Mouse (Mus musculus): ENCODE results near the gene Dapk3.

Gene Dapk3

DNA sequence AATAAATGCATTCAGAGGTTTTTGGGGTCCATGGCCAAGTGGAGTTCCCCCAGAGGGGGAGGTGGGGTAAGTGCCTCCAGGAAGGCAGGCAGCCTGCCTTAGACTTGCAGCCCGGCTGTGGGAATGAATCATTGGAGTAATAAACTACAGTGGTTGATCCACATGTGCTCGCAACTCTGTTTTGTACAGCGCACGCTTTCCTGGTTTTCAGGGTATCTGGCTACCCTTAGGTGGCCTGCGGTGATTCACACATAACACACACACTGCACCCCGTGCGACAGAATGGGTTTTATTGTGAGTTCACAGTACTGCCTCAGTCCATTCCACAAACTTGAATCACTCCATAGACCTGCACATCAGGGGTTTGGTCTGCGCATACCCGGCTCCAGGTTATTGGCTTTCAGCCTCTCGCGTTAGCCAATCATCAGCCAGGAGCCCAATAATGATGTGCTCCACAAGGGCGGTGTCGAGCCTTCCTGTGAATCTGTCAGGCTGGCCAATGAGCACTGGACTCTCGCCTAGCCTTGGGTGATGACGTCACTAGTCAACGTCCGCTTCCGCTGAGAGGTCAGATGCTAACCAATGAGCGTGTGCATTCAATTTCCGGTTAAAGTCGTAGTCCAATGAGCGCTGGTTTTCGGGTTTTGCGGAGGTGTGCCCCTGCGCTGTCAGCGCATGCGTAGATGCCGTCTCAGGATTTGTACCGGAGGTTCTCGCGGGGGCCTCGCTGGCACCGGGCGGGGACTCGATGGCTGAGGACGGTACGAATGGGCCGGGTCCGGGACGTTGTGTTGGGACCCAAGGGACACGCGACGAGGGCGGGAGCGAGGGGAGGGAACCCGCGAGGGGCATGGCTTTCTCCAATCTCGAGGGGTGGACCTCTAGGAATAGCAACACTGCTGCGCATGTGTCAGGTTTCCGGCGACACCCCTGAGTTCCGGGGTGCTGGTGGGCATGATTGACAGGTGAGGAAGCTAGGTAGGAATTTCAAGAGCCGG lies at the start of gene Dapk3:
TSS of gene Dapk3 (plus strand) at position 670 of the 998 bp plus-strand sequence.
- peak; percentile 94 for DNase-seq

DNA sequence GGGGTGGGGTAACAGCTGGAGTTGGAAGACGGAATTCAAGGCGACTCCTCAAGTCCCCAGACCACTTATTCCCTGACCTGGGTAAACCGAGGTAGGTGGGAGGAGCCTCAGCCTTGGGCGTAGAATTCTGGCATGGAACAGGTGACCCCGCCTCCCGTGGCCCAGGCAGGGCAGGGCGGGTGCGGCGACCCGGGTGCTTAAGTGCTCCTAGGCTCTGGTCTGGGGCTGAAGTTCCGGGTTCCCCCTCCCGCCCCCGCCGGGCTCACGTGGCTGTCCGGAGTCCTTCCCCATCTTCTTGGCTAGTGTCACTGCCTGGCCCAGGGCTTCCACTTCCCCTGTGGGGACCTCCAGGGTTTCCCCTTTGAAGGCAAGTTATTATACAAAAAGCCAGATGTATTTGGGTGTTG lies 48.6 kb upstream of the Dapk3 start:
- DNase-seq, result peak; percentile 93 to 95

DNA sequence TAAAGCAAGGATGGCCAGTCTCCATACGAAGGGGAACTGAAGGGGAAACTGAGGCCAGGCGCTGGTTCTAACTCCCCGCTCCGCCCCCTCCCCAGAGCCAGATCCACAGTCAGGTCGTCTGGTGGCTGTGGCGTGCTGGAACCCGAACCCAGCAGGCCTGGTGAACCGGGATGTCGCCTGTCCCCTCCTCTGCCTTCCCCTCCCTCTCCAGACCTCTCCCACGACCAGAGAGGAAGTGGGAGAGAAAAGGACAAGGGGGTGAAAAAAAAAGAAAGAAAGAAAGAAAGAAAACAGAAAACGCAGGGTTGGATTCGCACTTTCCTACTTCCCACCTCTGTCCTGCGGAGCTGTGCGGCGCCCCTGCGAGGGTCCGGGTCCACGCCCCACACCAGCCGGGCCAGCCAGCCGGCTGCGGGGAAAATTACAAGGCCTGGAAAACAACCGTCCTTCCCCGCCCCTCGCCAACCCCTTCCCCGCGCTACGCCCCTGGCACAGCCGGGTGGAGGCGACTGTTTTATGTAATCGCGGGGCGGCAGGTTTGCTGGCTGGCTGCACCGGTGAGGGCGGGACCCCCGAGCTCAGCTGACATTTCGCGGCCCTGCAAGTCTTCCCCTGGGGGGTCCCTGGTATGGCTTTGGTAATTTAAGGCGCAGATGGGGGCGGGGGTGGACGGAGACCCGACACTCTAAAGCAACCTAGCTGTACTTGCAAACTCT lies 47.7 kb upstream of the Dapk3 start, which contains the start of gene Zbtb7a:
TSS of gene Zbtb7a (plus strand) at position 255 of the 716 bp plus-strand sequence.
- DNase-seq, result peak; percentile 28 to 37

DNA sequence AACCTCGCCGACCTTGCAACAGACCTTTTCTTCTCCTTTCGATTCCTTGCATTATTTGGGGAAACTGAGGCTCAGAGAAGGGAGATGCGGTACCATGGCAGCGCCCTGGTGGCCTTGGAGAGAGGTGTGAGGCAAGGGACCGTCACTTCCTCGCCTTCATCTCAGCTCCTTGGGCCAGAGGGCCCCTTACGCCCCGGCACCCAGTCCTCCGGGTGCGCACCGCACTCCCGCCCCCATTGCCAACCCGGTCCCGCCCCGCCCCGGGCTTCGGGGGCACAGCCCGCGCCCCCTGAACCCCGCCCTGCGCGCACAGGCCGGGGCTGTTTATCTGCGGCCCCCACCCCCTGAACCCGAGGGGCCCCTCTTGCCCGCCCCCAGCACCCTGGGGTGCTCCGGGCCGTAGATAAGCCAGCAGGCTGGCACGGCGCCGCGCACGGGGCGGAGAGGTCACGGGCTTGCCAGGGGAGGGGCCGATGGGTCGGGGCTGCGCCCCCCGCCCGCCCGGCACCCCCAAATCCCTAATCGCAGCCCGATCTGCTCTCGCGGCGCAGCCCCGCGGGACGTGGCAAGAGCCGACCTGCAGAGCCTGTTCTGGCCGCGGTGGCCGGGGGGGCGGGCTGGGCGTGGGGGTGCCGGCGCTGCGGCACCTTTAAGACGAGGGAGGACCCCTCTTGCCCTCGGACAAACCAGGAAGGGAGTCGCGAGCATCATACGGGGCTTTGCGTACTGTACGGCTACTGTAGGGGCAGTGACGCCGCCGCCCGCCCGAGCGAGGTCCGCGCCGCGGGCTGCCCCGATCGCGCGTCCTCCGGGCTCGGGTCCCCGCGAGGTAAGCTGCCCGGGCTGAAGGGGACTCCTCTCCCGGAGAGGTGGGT lies 46.7 kb upstream of the Dapk3 start:
- peak; percentile 58 to 65 for DNase-seq

DNA sequence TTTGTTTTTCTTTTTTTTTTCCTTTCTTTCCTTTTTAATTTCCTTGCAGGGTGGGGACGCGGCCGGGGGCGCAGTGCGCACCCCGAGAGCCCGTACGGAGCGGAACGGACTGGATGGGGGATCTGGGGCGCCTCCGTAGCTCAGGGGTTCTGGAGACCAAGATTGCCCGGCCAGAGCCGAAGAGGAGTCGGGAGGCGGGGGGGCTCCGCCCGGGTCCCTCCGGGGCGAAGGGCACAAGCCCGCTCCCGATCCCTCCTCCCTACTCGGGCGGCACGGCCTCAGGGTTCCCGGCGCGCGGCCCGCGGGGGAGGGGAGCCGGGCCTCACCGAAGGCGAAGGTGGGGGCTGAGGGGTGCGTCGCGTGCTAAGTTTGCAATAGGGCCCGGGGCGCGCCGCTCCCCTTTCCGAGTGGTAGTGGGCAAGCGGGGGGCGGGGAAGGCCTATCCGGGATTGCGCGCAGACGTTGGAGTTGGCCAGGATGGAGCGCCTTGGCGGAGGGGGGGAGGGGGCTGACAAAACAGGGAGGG lies 46.0 kb upstream of the Dapk3 start:
- peak; percentile 77 to 83 for DNase-seq

DNA sequence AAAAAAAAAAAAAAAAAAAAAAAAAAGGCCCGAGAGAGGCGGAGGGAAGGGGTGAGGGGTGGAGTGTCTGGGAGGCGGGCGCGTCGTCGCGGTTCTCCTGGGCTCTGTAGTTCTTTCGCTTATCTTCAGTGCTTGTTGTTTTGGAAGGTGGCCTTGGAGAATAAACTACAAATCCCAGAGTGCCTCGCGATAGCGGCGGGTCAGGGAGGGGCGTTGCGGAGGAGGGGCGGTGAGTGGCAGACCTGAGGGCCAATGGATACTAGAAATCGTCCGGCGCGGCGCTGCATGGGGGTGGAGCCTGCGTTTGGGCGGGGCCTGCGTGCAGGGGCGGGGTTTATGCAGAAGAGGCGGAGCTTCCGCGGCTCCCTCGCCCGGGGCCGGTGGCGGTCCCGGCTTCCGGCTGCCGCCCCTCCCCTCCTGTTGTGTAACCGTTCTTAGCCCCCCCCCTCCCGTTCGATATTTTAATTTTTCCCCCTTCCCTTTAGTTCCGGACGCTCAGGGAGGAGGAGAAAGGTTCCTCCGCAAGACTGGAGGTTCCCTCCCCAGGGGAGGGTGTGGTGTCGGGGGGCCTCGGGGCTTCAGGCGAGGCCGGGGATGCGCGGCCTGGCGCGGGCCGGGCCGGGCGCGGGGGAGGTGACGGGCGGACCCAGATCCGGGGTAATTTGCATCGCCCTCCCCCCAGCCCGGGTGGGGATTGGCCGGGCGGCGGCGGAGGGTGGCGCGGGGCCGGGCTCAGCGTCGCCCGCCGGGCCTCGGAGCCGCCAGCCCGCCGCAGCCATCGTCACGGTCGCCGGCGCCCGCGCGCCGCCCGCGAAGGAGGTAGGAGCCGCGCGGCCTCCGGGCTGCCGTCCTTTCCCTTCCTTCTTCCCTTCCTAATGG lies 45.3 kb upstream of the Dapk3 start:
- DNase-seq, result peak; percentile 100

DNA sequence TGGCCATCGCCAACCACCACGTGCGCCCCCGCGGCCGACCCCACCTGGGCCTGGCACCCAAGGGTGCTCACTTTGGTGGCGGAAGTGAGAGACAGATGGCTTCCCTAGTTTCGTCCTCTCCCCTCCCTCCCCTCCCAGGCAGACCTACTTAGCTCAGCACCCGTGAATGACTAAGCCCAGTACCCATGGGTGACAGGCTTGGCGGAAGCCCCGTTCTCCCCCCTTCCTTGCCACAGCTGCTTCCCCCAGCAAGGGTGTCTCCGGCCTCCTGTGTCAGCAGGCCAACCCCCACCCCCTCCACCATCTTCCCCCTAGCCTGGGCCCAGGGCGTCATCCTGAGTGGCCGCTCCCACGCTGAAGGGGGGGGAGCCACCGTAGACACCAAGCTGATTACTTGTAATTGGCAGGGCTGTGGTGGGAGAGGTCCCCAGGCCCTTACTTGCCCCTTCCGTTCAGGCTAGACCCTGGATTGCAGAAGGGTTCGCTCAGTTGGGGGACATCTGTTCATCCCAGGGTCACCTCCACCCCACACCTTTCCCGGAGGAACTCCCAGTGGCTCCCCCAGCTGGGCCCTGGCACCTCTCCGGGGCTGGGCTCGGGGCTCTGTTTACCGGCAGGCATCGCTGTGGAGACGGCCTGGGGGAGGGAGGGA lies 44.5 kb upstream of the Dapk3 start:
- DNase-seq, result peak; percentile 86

DNA sequence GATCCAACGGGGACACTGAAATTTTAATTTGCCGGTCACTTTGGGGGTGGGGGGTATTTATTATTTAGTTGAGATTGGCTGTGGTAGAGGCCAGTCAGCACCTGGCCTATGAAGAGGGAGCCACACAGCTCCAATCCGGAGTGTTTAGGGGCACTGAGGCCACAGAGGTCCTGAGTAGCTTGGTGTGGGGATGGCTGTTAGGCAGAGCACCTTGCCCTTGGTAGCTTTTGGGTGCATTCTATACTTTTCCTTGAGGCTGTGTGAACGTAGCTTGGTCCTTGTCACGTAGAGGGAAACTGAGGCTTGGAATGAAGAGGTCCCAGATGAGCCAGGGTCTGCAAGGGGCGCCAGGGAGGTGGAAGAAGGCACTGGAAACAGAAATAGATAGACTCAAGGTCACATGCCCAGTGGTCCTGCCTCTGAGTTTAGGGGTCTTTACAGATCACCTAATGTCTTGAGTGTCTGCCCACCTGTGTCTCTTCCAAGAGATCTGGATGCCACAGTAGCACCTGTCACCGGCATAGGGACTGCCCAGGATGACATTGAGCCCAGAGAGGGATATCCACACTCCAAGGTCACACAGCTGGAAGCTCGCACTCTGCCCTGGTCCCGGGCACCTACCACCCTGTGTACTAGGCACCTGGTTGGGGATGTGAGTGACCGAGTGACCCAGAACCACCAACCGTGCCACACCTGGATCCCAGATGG lies 43.8 kb upstream of the Dapk3 start:
- no peak for DNase-seq

DNA sequence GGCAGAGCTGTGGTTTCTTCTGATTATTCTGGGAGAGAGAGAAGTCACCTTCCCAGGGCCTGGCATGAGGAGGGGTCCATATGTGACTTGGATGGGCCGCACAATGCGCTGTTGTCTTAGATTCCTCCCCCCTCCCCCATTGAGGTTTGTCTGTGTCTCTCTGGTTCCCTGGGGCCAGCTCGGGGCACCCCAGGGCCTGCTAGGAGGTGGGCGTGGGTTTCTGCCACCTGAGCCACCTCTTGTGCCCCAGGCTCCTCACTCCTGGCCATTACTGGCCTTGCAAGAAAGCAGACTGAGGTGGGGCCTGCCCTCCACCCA lies 43.3 kb upstream of the Dapk3 start:
- DNase-seq, result no peak

DNA sequence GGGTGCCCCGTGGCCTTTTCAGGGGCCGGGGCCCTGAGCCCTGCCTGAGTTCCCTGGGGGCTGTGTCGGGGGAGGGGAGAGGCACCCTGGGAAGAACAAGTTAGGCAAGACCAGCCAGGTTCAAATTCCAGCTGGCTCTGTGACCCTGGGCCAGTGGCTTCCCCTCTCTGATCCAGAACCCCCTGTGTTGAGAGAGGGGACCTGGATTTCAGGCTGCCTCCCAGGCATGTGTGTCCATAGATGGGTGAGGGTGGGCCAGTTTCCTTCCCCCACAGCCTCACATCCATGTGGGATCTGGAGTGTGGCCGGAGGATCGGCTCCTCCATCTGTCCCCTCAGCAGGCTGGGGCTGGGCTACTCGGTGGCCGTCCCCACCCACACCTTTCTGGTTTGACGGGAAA lies 42.8 kb upstream of the Dapk3 start:
- no peak for DNase-seq

DNA sequence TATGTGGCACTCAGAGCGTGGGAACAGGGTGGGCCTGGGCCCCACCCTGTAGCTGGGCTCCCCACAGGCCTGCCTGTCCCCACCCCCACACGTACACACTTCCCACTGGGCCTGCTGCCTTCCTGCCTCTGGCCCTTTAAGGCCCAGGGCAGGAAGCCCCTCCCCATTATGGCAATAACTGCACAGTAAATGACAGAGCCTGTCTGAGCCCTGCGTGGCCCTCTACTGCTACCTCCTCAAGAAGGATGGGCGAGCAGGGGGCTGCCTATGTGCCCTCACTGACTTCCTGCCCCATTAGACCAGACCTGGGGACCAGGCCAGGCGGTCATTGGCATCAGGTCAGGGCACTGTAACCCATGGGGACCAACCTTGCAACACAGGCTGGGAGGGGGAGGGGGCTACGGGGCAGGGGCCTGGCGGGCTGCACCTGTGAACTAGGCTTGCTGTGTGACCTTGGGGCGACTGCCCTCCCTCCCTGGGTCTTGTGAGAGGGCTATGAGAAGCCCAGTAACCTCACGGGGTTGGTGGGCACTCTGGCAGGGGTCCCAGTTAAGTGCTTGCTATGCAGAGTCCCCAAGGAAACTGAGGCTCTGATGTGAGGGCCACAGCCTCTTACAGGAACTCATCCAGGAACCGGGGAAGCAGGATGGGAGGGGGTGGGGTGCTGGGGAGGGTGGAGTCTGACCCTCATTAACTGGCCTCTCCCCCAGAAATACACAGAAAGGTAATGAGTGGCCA lies 41.9 kb upstream of the Dapk3 start:
- no peak for DNase-seq

DNA sequence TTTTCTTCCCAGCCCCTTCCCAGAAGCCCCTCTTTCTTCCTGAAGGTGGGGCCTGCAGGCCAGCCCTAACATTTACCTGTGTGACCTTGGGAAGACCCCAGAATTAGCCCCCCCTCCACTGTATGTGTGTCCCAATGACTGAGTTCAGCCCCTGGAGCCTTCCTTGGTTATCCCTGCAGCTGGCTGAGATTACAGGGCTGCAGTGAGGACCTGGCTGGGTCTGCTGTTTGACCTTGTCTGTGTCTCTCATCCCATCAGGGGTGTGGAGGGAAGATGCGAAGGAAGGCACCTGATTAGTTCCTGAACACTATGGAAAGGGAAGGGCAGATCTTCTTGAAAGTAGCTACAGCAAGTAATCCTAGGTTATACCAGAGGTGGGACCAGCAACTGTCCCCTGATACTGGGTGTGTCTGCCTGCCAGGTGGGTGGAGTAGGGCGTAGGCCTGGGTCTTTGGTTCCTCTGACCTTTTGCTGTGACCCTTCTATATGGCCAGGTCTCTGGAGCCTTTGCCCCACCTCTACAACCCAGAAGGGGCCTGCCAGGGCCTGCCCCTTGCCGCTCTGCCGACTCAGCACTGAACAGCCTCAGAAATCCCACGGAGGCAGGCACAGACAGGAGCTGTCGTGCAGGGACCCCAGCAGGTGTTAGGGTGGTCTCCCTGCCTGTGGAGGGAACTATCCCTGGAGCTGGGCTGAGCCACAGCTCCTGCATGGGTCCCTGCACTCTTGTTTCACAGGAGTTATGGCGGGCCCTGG lies 41.2 kb upstream of the Dapk3 start:
- no peak for DNase-seq

DNA sequence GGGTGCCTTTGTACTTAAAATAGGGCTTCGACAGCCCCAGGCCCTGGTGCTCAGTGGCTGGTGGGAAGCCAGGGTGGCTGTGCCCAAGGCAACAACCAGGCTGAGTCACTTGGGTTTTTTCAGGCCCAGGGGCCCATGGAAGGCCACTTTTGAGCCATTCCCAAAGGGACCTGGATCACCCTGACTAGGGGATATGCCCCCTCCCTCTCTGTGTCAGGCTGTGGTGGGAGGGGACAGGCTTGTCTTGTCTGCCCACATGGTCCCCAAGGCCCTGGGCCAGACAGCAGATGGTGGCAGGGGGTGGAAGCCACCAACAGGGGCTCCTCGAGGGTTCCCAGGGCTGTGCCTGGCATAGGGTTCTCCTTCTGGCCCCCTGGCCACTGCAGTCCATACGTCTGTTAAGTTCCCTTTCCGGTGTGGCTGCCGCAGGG lies 40.2 kb upstream of the Dapk3 start:
- DNase-seq, result no peak

DNA sequence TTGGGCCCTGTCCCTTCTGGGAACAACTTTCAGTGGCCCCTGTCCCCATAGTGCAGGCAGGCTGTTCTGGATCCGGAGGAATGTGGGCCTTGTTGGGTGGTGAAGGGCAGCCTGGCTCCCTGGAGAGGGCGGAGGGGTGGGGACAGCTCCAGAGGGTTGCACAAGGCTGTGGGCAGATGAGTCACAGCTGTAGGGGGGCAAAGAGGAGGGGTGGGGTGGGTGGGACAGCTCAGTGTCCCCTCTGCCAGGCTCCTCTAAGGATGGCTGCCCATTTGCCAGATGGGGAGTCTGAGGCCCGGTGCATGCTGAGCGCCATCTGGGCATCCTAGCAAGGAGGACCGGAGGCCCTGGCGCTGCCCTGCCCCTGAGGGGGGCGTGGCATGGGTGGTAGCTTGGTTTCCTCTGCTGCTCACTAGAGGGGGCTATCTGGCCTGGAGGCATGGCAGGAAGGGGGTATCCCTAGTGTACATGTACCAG lies 39.6 kb upstream of the Dapk3 start:
- DNase-seq, result no peak

DNA sequence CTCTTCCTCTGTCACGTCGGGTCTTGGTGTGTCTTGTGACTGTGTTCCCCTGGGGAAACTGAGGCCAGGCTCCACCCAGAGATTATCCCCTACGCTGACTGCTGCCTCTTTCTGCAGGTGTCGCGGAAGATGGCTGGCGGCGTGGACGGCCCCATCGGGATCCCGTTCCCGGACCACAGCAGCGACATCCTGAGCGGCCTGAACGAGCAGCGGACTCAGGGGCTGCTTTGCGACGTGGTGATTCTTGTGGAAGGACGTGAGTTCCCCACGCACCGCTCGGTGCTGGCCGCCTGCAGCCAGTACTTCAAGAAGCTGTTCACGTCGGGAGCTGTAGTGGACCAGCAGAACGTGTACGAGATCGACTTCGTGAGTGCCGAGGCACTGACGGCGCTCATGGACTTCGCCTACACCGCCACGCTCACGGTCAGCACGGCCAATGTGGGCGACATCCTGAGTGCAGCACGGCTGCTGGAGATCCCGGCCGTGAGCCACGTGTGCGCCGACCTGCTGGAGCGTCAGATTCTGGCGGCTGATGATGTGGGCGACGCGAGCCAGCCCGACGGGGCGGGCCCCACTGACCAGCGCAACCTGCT lies 38.9 kb upstream of the Dapk3 start:
- DNase-seq, result no peak

DNA sequence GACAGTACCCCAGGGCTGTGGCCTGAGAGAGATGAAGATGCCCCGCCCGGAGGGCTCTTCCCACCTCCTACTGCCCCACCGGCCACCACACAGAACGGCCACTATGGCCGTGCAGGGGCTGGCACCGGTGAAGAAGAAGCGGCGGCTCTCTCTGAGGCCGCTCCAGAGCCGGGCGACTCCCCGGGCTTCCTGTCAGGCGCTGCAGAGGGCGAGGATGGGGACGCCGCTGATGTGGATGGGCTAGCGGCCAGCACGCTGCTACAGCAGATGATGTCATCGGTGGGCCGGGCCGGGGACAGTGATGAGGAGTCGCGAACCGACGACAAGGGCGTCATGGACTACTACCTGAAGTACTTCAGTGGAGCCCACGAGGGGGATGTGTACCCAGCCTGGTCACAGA lies 38.1 kb upstream of the Dapk3 start:
- no peak for DNase-seq

DNA sequence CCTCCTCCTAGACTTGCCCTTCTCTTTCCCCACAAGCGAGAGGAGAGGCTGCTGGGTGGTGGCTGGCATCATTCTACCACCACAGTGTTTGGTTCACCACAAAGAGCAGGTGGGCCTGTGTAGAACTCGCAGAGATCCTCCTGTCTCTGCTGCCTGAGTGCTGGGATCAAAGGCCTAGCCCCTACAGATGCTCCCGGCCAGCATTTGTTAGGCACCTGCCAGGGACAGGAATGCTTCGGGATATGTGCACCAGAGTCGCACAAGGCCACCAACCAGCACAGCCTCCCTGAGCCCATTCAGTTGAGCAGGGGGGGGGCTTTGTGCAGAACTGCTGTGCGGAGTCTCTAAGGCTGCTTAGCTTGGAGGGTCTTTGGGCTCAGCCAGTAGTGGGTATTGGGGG lies 37.5 kb upstream of the Dapk3 start:
- DNase-seq, result no peak

DNA sequence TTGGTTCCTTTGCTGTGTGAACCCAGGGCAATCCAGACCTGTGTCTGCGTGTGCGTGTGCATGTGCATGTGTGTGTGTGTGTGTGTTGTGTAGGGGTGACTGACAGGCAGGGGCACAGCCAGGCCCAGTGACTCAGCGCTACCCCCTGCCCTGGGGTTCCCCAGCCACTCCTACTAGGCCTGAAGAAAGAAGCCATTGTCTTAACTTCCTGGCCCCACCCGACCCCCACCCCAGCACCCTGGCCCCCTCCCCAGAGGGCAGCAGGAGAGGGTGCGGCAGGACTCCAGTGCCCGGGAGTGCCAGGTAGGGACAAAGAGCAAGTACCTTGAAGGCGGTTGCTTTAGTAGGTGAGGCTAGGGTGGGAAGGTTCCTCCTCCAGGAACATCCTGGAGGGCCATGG lies 37.0 kb upstream of the Dapk3 start:
- no peak for DNase-seq

Data from B cell, adult 2 months (primary cell).